Mouse (Mus musculus): Measurements from ENCODE around the gene Cog5.

The Cog5 gene

GRCm38 (mm10) chr12:31892771-31893170 lies 238.1 kb downstream of the Cog5 start:
- DNase-seq (ENCODE audit: low spot score in 2 of 2): no peak

- DNase-seq (ENCODE audit: low spot score in 2 of 2): no peak
Observed at GRCm38 (mm10) chr12:31895095-31895734, 240.5 kb downstream of the Cog5 start.

GRCm38 (mm10) chr12:31895888-31896287 lies 241.2 kb downstream of the Cog5 start:
- peak; percentile 60 to 69 for DNase-seq (ENCODE audit: low spot score in 2 of 2)

- no peak for DNase-seq (ENCODE audit: low spot score in 2 of 2)
Observed at GRCm38 (mm10) chr12:31896295-31896694, 241.6 kb downstream of the Cog5 start.

- no peak for DNase-seq (ENCODE audit: low spot score in 2 of 2)
Observed at GRCm38 (mm10) chr12:31896986-31897385, 242.3 kb downstream of the Cog5 start.

- DNase-seq (ENCODE audit: low spot score in 2 of 2): no peak
Observed at GRCm38 (mm10) chr12:31897456-31897855, 242.8 kb downstream of the Cog5 start.

- DNase-seq (ENCODE audit: low spot score in 2 of 2): no peak
Observed at GRCm38 (mm10) chr12:31900391-31900914, 245.8 kb downstream of the Cog5 start.

- no peak for DNase-seq (ENCODE audit: low spot score in 2 of 2)
Observed at GRCm38 (mm10) chr12:31905696-31906551, 251.3 kb downstream of the Cog5 start.

- no peak for DNase-seq (ENCODE audit: low spot score in 2 of 2)
Observed at GRCm38 (mm10) chr12:31907436-31907835, 252.8 kb downstream of the Cog5 start.

GRCm38 (mm10) chr12:31912966-31913551 lies 258.4 kb downstream of the Cog5 start:
- DNase-seq (ENCODE audit: low spot score in 2 of 2): no peak

- no peak for DNase-seq (ENCODE audit: low spot score in 2 of 2)
Observed at GRCm38 (mm10) chr12:31913614-31914013, 258.9 kb downstream of the Cog5 start.

GRCm38 (mm10) chr12:31916691-31917090 lies 262.0 kb downstream of the Cog5 start:
- no peak for DNase-seq (ENCODE audit: low spot score in 2 of 2)

GRCm38 (mm10) chr12:31917245-31917644 lies 262.6 kb downstream of the Cog5 start:
- DNase-seq (ENCODE audit: low spot score in 2 of 2): no peak

GRCm38 (mm10) chr12:31920464-31921405 lies 266.1 kb downstream of the Cog5 start:
- DNase-seq (ENCODE audit: low spot score in 2 of 2): no peak

- DNase-seq (ENCODE audit: low spot score in 2 of 2): no peak
Observed at GRCm38 (mm10) chr12:31924135-31924534, 269.5 kb downstream of the Cog5 start.

- no peak for DNase-seq (ENCODE audit: low spot score in 2 of 2)
Observed at GRCm38 (mm10) chr12:31925343-31925742, 270.7 kb downstream of the Cog5 start.

GRCm38 (mm10) chr12:31926661-31927061 lies 272.0 kb downstream of the Cog5 start:
- DNase-seq (ENCODE audit: low spot score in 2 of 2): peak in 1 of 2 experiments; percentile 54

GRCm38 (mm10) chr12:31928498-31928897 lies 273.8 kb downstream of the Cog5 start:
- no peak for DNase-seq (ENCODE audit: low spot score in 2 of 2)

- no peak for DNase-seq (ENCODE audit: low spot score in 2 of 2)
Observed at GRCm38 (mm10) chr12:31931818-31932217, 277.1 kb downstream of the Cog5 start.

GRCm38 (mm10) chr12:31936657-31937300 lies 282.1 kb downstream of the Cog5 start:
- DNase-seq (ENCODE audit: low spot score in 2 of 2): no peak

- no peak for DNase-seq (ENCODE audit: low spot score in 2 of 2)
Observed at GRCm38 (mm10) chr12:31937613-31938012, 282.9 kb downstream of the Cog5 start.
